Mouse (Mus musculus) heart, embryonic 15.5 days (tissue): Measurements from ENCODE around the gene Gm10160. TPM values are rescaled to one million over a fixed set of nuclear protein-coding genes. Genes with fewer than 3 reads are reported as not detected.
"Not testable (repeated sequence)": the region's sequence is repeated elsewhere in the genome, so short reads cannot be mapped to it uniquely, and the experiment has no call there.

Experiments used
- ATAC-seq: fragments of 200-750 bp; cut with Nextera tagmentation; replicated peaks from 2 replicates; pipeline ENCODE4 v1.8.0; 2017; ENCODE audit warnings: low read depth, moderate TSS enrichment; ENCODE audit not compliant: insufficient number of reproducible peaks, insufficient read depth, low FRiP score
- H3K27ac ChIP-seq: fragments of 300-500 bp; sonication (generic); 2 replicates; pipeline ENCODE4 v1.5.1; 2015; ENCODE audit warnings: mild to moderate bottlenecking, inconsistent platforms
- H3K27me3 ChIP-seq: fragments of 300-500 bp; sonication (generic); 2 replicates; pipeline ENCODE4 v1.6.1; 2015; ENCODE audit warnings: inconsistent platforms
- H3K36me3 ChIP-seq: fragments of 300-500 bp; sonication (generic); 2 replicates; pipeline ENCODE4 v1.6.1; 2015; ENCODE audit warnings: mild to moderate bottlenecking, inconsistent platforms
- H3K4me1 ChIP-seq: fragments of 300-500 bp; sonication (generic); replicated peaks from 2 replicates; pipeline ENCODE4 v1.6.1; 2015; ENCODE audit warnings: inconsistent platforms
- H3K4me2 ChIP-seq: fragments of 300-500 bp; sonication (generic); 2 replicates; pipeline ENCODE4 v1.6.1; 2015; ENCODE audit warnings: inconsistent platforms, mild to moderate bottlenecking, moderate library complexity
- H3K4me3 ChIP-seq: fragments of 300-500 bp; sonication (generic); 2 replicates; pipeline ENCODE4 v1.5.1; 2015; ENCODE audit warnings: mild to moderate bottlenecking, inconsistent platforms
- H3K9ac ChIP-seq: fragments of 300-500 bp; sonication (generic); 2 replicates; pipeline ENCODE4 v1.6.1; 2015; ENCODE audit warnings: mild to moderate bottlenecking, inconsistent platforms
- H3K9me3 ChIP-seq: fragments of 300-500 bp; sonication (generic); replicated peaks from 2 replicates; pipeline ENCODE4 v1.6.1; 2016; ENCODE audit warnings: inconsistent platforms
- WGBS: fragments of 180-500 bp; shearing (Covaris S2); methylation state at CpG from one replicate; pipeline ENCODE4 v1.1.7; 2015; ENCODE audit warnings: mixed read lengths; 5-methylcytosine and 5-hydroxymethylcytosine counted together
- polyA plus RNA-seq: library from polyadenylated mRNA; unstranded; fragments of >200 nt; fragmentation: Nextera tagmentation; extraction: Ambion mirVana; gene quantifications from 2 replicates; pipeline ENCODE4 v1.2.1, GENCODE M21; 2015

The Gm10160 gene
- polyA plus RNA-seq, 1 experiment from 2014 or later: not detected

- Histone ChIP-seq H3K9ac (no peak overlapping the region), H3K27me3 (no peaks in the 10 kb centered on the region), H3K36me3 (no peaks in the 10 kb centered on the region), H3K9me3 (no peaks in the 10 kb centered on the region), H3K4me3 (no peak overlapping the region), H3K4me1 (peaks cover 11% of the 10 kb centered on the region), H3K4me2 (no peak overlapping the region), H3K27ac (no peak overlapping the region)
- ATAC-seq: no peak
- WGBS: 87% methylated on average over 8 of the region's 8 CpGs
These were observed 11.7 kb downstream of the Gm10160 start for GRCm38 (mm10) chr7:81843903-81844302.

- H3K36me3 ChIP-seq: no peaks in the 10 kb centered on the region
- H3K9me3 ChIP-seq: no peaks in the 10 kb centered on the region
- no peaks in the 10 kb centered on the region for H3K27me3 ChIP-seq
- 65% methylated on average over 1 of the region's 1 CpGs for WGBS
- H3K4me3 ChIP-seq: no peak overlapping the region
- peaks cover 11% of the 10 kb centered on the region for H3K4me1 ChIP-seq
- no peak for ATAC-seq
- no peak overlapping the region for H3K4me2 ChIP-seq
- H3K9ac ChIP-seq: no peak overlapping the region
- H3K27ac ChIP-seq: no peak overlapping the region
These were observed 12.6 kb downstream of the Gm10160 start for GRCm38 (mm10) chr7:81842998-81843397.

GRCm38 (mm10) chr7:81842141-81842540 lies 13.5 kb downstream of the Gm10160 start:
- Histone ChIP-seq H3K9ac (no peak overlapping the region), H3K9me3 (no peaks in the 10 kb centered on the region), H3K4me2 (no peak overlapping the region), H3K27ac (no peak overlapping the region), H3K27me3 (no peaks in the 10 kb centered on the region), H3K36me3 (no peaks in the 10 kb centered on the region), H3K4me1 (peaks cover 11% of the 10 kb centered on the region), H3K4me3 (no peak overlapping the region)
- 89% methylated on average over 7 of the region's 7 CpGs for WGBS
- no peak for ATAC-seq

- Histone ChIP-seq H3K36me3 (no peaks in the 10 kb centered on the region), H3K4me1 (peaks cover 11% of the 10 kb centered on the region), H3K9ac (no peak overlapping the region), H3K27me3 (no peaks in the 10 kb centered on the region), H3K4me2 (no peak overlapping the region), H3K9me3 (no peaks in the 10 kb centered on the region), H3K4me3 (no peak overlapping the region), H3K27ac (no peak overlapping the region)
- 83% methylated on average over 6 of the region's 6 CpGs for WGBS
- ATAC-seq: no peak
These were observed 14.2 kb downstream of the Gm10160 start for GRCm38 (mm10) chr7:81841439-81841838.

GRCm38 (mm10) chr7:81840661-81841181 lies 14.9 kb downstream of the Gm10160 start:
- Histone ChIP-seq H3K9ac (no peak overlapping the region), H3K9me3 (no peaks in the 10 kb centered on the region; the same call in 1 of the 2 replicates), H3K4me1 (peaks cover 11% of the 10 kb centered on the region), H3K36me3 (no peaks in the 10 kb centered on the region), H3K27ac (peak overlapping the region; percentile 63), H3K27me3 (no peaks in the 10 kb centered on the region), H3K4me2 (no peak overlapping the region), H3K4me3 (no peak overlapping the region)
- 21% methylated on average over 7 of the region's 7 CpGs for WGBS
- ATAC-seq: no peak

- ATAC-seq: no peak
- Histone ChIP-seq H3K9ac (no peak overlapping the region), H3K4me2 (no peak overlapping the region), H3K4me1 (peaks cover 11% of the 10 kb centered on the region), H3K9me3 (no peaks in the 10 kb centered on the region; the same call in 1 of the 2 replicates), H3K36me3 (no peaks in the 10 kb centered on the region), H3K27ac (no peak overlapping the region), H3K4me3 (no peak overlapping the region), H3K27me3 (no peaks in the 10 kb centered on the region)
- WGBS: 66% methylated on average over 6 of the region's 6 CpGs
These were observed 15.8 kb downstream of the Gm10160 start for GRCm38 (mm10) chr7:81839746-81840145.

- H3K27ac ChIP-seq, H3K4me3 ChIP-seq, ATAC-seq, H3K9me3 ChIP-seq, H3K36me3 ChIP-seq, H3K9ac ChIP-seq, H3K4me2 ChIP-seq, H3K27me3 ChIP-seq: not testable (repeated sequence)
- 74% methylated on average over 5 of the region's 5 CpGs for WGBS
- peaks cover 11% of the 10 kb centered on the region for H3K4me1 ChIP-seq
These were observed 17.8 kb downstream of the Gm10160 start for GRCm38 (mm10) chr7:81837771-81838170.

GRCm38 (mm10) chr7:81835430-81835829 lies 20.2 kb downstream of the Gm10160 start:
- H3K4me2 ChIP-seq: no peak overlapping the region
- H3K27ac ChIP-seq: no peak overlapping the region
- H3K36me3 ChIP-seq: no peaks in the 10 kb centered on the region
- H3K9ac ChIP-seq: no peak overlapping the region
- H3K4me1 ChIP-seq: peaks cover 3% of the 10 kb centered on the region
- 84% methylated on average over 5 of the region's 5 CpGs for WGBS
- no peaks in the 10 kb centered on the region for H3K27me3 ChIP-seq
- H3K9me3 ChIP-seq: no peaks in the 10 kb centered on the region; the same call in 1 of the 2 replicates
- H3K4me3 ChIP-seq: no peak overlapping the region
- ATAC-seq: no peak

- no peaks in the 10 kb centered on the region for H3K27me3 ChIP-seq
- no peak for ATAC-seq
- no peaks in the 10 kb centered on the region for H3K36me3 ChIP-seq
- no peak overlapping the region for H3K4me2 ChIP-seq
- no peak overlapping the region for H3K27ac ChIP-seq
- H3K9ac ChIP-seq: no peak overlapping the region
- H3K4me3 ChIP-seq: no peak overlapping the region
- no peaks in the 10 kb centered on the region; the same call in 1 of the 2 replicates for H3K9me3 ChIP-seq
- H3K4me1 ChIP-seq: peaks cover 2% of the 10 kb centered on the region
These were observed 20.7 kb downstream of the Gm10160 start for GRCm38 (mm10) chr7:81834847-81835246.

GRCm38 (mm10) chr7:81829379-81829894 lies 26.2 kb downstream of the Gm10160 start, which contains the start of gene Btbd1:
TSS of gene Btbd1 (minus strand) at chr7:81829431.
- H3K27ac ChIP-seq: peak within 1 kb of the TSS; percentile 98
- peak; percentile 91 for ATAC-seq
- peak within 1 kb of the TSS; percentile 96 for H3K9ac ChIP-seq
- H3K36me3 ChIP-seq: no peaks in the 10 kb centered on the region
- no peaks in the 10 kb centered on the region for H3K27me3 ChIP-seq
- peak within 1 kb of the TSS; percentile 81 for H3K4me2 ChIP-seq
- peaks cover 37% of the 10 kb centered on the region for H3K4me1 ChIP-seq
- WGBS: 2% methylated on average over 56 of the region's 58 CpGs
- peak within 1 kb of the TSS; percentile 87 for H3K4me3 ChIP-seq
- H3K9me3 ChIP-seq: no peaks in the 10 kb centered on the region

GRCm38 (mm10) chr7:81828681-81829378 lies 26.8 kb downstream of the Gm10160 start:
- Histone ChIP-seq H3K9ac (peak overlapping the region; percentile 96), H3K27ac (peak overlapping the region; percentile 98), H3K4me1 (peaks cover 40% of the 10 kb centered on the region), H3K27me3 (no peaks in the 10 kb centered on the region), H3K9me3 (no peaks in the 10 kb centered on the region), H3K4me3 (peak overlapping the region; percentile 87), H3K36me3 (no peaks in the 10 kb centered on the region), H3K4me2 (peak overlapping the region; percentile 81)
- ATAC-seq: peak; percentile 70
- under 1% methylated on average over 76 of the region's 91 CpGs for WGBS
